Mouse (Mus musculus) adrenal gland, postnatal 10 days (tissue): ENCODE data around the gene Hip1. TPM values are rescaled to one million over a fixed set of nuclear protein-coding genes. Genes with fewer than 3 reads are reported as not detected.
"Not testable (repeated sequence)": the region's sequence is repeated elsewhere in the genome, so short reads cannot be mapped to it uniquely, and the experiment has no call there.

Source experiments
- DNase-seq: peaks from one replicate; pipeline ENCODE4 v3.0.0; 2021; ENCODE audit warnings: mixed read lengths
- total RNA-seq, 2 experiments: library from RNA; stranded (reverse); gene quantifications; 2 replicates each; pipeline ENCODE4 v1.2.3; 2021

Gene Hip1
- total RNA-seq, 2 experiments from 2014 or later: 33.7 to 39.3 TPM

- DNase-seq: peak; percentile 25
These were observed 102.5 kb downstream of the Hip1 start for GRCm38 (mm10) chr5:135442430-135442829.

GRCm38 (mm10) chr5:135435039-135435438 is 109.9 kb downstream of the Hip1 start:
- DNase-seq: no peak

- DNase-seq: no peak
These were observed 111.1 kb downstream of the Hip1 start for GRCm38 (mm10) chr5:135433861-135434260.

- DNase-seq: peak; percentile 56
These were observed 113.8 kb downstream of the Hip1 start for GRCm38 (mm10) chr5:135431111-135431510.

- DNase-seq: no peak
These were observed 116.1 kb downstream of the Hip1 start for GRCm38 (mm10) chr5:135428786-135429185.

GRCm38 (mm10) chr5:135410266-135410665 is 134.7 kb downstream of the Hip1 start:
- peak; percentile 74 for DNase-seq

GRCm38 (mm10) chr5:135408114-135408513 is 136.8 kb downstream of the Hip1 start:
- no peak for DNase-seq

- no peak for DNase-seq
These were observed 139.5 kb downstream of the Hip1 start for GRCm38 (mm10) chr5:135405437-135405836.

- peak; percentile 24 for DNase-seq
These were observed 140.3 kb downstream of the Hip1 start for GRCm38 (mm10) chr5:135404623-135405022.

- peak; percentile 94 for DNase-seq
These were observed 144.7 kb downstream of the Hip1 start for GRCm38 (mm10) chr5:135400244-135400643.

GRCm38 (mm10) chr5:135399382-135399781 is 145.5 kb downstream of the Hip1 start:
- DNase-seq: no peak

- DNase-seq: peak; percentile 44
These were observed 149.1 kb downstream of the Hip1 start for GRCm38 (mm10) chr5:135395826-135396225.

GRCm38 (mm10) chr5:135394004-135394823 is 150.7 kb downstream of the Hip1 start, which contains the start of gene Pom121:
Gene Pom121, minus strand, starts transcription at chr5:135394546.
- DNase-seq: peak; percentile 89

- DNase-seq: no peak
These were observed 161.1 kb downstream of the Hip1 start for GRCm38 (mm10) chr5:135383771-135384170.

- no peak for DNase-seq
These were observed 162.2 kb downstream of the Hip1 start for GRCm38 (mm10) chr5:135382746-135383145.

GRCm38 (mm10) chr5:135381356-135381925 is 163.5 kb downstream of the Hip1 start:
- no peak for DNase-seq

GRCm38 (mm10) chr5:135380681-135381080 is 164.2 kb downstream of the Hip1 start:
- DNase-seq: no peak

- DNase-seq: no peak
These were observed 168.6 kb downstream of the Hip1 start for GRCm38 (mm10) chr5:135376341-135376740.

GRCm38 (mm10) chr5:135375167-135375566 is 169.8 kb downstream of the Hip1 start:
- DNase-seq: peak; percentile 79

GRCm38 (mm10) chr5:135373601-135374000 is 171.3 kb downstream of the Hip1 start:
- DNase-seq: no peak

- DNase-seq: no peak
These were observed 173.7 kb downstream of the Hip1 start for GRCm38 (mm10) chr5:135371195-135371594.

- DNase-seq: peak; percentile 96
These were observed 174.9 kb downstream of the Hip1 start, which contains the start of gene Nsun5 for GRCm38 (mm10) chr5:135369787-135370654. Gene Nsun5, plus strand, starts transcription at chr5:135369953.

- not testable (repeated sequence) for DNase-seq
These were observed 175.7 kb downstream of the Hip1 start for GRCm38 (mm10) chr5:135369196-135369595.
